Mouse (Mus musculus) cerebellum, adult 2 months (tissue): ENCODE results near the gene Tcp1.
"Not testable (repeated sequence)": the region's sequence is repeated elsewhere in the genome, so short reads cannot be mapped to it uniquely, and the experiment has no call there.

Experiments used
- CTCF ChIP-seq: fragments of 200-500 bp; IDR thresholded peaks from 2 replicates; pipeline ENCODE4 v1.5.1; 2011; ENCODE audit warnings: low read depth, mild to moderate bottlenecking, control low read depth, low read length, moderate library complexity, borderline replicate concordance; ENCODE audit not compliant: insufficient read depth
- POLR2A ChIP-seq: fragments of 200-500 bp; IDR thresholded peaks from 2 replicates; pipeline ENCODE4 v1.6.1; 2011; ENCODE audit warnings: low read length, control low read depth, borderline replicate concordance; ENCODE audit not compliant: insufficient read depth

DNA sequence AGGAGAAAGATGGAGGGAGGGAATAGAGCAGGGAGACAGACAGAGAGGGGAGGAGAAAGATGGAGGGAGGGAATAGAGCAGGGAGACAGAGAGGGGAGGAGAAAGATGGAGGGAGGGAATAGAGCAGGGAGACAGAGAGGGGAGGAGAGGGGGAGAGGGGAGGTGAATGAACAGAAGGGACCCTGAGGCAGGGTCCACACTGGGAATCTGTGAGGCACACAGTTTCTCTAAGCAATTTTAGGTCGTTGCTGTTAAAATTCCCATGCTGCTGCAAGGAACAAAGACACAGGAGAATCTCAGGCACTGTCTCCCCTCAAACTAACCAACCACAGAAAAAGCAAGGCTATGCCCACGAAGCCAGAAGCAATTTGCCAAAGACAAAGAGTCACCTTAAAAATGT, 16.9 kb upstream of the Tcp1 start:
- not testable (repeated sequence) for TF ChIP-seq CTCF, POLR2A
